Mouse (Mus musculus): ENCODE results near the gene Tpp2.

DNA sequence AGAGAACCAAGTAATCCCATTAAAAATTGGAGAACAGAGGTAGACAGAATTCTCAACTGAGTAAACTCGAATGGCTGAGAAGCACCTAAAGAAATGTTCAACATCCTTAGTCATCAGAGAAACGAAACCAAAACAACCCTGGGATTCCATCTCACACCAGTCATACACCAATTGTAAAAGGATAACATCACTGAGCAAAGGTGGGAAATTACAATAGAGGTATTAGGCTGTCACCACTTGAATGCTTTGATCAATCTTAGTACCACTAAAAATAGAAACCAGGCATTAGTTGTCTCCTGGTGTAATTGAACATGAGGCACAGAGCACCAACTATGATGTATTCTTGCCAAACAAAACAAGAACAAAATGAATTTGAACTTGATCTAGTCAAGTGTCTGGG is 98.8 kb downstream of the Tpp2 start:
- no peak for TF ChIP-seq GATA1 (IDR thresholded peaks at IDR 0.05; ENCODE audit: borderline replicate concordance, low read length)
- no peak for TF ChIP-seq FLI1 (IDR thresholded peaks at IDR 0.05; ENCODE audit: low read length)

All from megakaryocyte, embryonic 14.5 days (primary cell).